Mouse (Mus musculus) embryo, embryonic 10 days (tissue): ENCODE measurements around the gene Krtap3-3.
"Not testable (repeated sequence)": the region's sequence is repeated elsewhere in the genome, so short reads cannot be mapped to it uniquely, and the experiment has no call there.

ENCODE experiments used
- DNase-seq: peaks from one replicate; pipeline ENCODE4 v3.0.0-alpha.2; 2015; ENCODE audit warnings: low spot score

Gene Krtap3-3

GRCm38 (mm10) chr11:99550765-99551164 is at the start of gene Krtap3-3:
Gene Krtap3-3 (minus strand): TSS chr11:99550865.
- no peak for DNase-seq

GRCm38 (mm10) chr11:99597742-99598141 is 47.1 kb upstream of the Krtap3-3 start, which contains the start of gene Krtap9-3:
Gene Krtap9-3 (minus strand): TSS chr11:99598105.
- not testable (repeated sequence) for DNase-seq

DNA sequence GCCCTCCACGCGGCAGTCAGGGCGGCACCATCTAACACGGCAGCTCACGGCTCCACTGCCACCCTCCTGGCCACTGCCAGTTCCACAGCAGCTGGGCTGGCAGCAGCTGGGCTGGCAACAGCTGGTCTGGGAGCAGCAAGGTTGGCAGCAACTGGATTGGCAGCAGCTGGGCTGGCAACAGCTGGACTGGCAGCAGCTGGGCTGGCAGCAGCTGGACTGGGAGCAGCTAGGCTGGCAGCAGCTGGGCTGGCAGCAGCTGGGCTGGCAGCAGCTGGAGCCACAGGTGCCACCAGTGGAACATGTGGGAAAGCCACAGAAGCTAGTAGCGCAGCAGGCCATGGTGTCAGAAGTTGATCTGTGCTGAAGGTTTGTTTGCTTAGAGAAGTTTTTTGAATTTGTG is 40.3 kb upstream of the Krtap3-3 start, which contains the start of gene Krtap1-3:
Krtap1-3 (minus strand) TSS at position 359 of the 400 bp plus-strand sequence.
- no peak for DNase-seq

DNA sequence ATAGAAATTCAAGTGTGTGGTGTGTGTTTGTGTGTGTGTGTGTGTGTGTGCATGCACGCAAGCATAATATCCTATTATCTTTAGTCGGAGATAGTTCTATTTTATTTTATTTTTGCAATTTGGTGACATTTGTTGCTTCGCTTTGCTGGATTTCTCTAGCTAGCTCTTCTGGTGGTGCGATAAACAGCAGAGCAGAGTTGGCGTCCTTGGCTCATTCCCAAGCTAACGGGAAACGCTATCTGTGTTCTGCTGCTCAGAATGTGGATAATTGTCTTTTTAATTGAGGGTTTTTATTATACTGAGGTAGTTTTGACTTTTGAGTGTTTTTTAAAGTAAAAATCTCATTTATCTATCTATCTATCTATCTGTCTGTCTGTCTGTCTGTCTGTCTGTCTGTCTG is 34.4 kb upstream of the Krtap3-3 start:
- DNase-seq, result no peak

DNA sequence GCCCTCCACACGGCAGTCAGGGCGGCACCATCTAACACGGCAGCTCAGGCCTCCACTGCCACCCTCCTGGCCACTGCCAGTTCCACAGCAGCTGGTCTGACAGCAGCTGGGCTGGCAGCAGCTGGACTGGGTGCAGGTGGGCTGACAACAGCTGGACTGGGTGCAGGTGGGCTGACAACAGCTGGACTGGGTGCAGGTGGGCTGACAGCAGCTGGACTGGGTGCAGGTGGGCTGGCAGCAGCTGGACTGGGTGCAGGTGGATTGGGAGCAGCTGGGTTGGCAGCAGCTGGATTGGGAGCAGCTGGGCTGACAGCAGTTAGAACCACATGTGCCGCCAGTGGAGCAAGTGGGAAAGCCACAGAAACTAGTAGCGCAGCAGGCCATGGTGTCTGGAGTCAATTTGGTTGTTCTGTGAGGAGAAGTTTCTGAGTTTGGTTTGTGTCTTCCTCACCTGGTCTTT is 32.6 kb upstream of the Krtap3-3 start, which contains the start of gene Krtap1-4:
Krtap1-4 (minus strand) TSS at position 410 of the 460 bp plus-strand sequence.
- no peak for DNase-seq

DNA sequence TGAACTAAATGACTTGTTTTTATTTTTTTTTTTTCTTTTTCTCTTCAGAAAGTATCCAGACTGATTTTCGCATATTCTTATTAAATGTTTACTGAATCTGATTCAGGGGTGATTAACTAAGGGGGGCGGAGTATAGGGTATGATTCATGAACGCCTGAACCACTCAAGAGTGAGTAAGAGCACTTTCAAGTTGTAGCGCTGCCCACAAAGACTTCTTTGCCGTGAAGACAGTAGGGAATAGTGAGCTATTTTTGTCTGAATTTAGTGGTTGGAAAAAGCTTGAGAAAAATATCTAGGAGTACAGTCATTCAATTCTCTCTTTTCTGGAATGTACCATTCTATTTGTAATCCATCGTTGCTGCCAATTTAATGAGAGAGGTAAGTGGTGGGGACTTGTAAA is 30.9 kb upstream of the Krtap3-3 start:
- no peak for DNase-seq

DNA sequence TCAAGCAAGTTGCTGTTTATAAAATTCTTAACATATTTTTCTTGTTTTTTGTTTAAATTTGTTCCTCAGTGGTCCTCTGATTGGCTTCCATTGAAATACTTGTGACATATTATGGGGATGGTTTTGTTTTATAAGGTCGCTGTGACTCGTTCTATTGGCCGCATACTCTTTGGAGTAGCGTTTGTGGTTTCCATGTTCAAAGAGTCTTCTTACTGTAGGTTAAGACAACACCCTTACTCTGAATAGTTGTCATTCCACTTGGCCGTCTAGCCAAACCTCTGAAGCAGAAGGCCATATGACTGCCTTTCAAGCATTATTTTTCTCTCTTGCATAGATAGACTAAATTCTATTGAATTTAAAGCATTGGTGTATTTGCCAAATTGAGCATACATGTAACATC is 30.4 kb upstream of the Krtap3-3 start:
- no peak for DNase-seq

DNA sequence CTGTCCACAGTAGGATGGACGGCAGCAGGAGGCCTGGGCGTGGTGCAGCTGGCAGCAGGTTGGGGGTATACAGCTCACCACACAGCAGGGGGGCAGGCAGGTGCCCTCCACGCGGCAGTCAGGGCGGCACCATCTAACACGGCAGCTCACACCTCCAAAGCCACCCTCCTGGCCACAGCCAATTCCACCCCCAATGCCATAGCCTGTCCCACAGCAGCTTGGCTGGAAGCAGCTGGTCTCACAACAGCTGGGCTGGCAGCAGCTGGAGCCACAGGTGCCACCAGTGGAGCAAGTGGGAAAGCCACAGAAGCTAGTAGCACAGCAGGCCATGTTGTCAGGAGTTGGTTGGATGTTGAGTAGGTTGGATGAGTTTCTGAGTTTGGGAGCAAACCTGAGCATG is 30.0 kb upstream of the Krtap3-3 start, which contains the start of gene Krtap1-5:
Krtap1-5 (minus strand) TSS at position 381 of the 400 bp plus-strand sequence.
- DNase-seq, result no peak

DNA sequence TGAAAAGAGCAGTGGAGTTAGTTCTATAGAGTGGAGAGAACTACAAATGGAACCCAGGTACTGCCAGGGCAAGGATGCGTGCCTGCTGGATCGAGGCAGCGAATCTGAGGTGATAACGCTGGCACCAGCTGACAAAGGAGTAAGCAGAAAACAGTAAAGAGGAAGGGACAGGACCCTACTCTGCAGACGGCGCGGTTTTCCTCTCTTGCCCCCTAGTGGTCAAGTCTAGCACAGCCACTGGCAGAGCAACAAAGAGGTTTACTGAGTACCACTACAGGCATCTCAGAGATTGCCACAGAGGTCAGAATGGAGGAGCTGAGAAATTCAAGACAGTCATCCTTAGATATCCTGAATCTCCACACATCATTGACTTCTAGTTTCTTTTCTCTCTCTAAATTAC is 23.4 kb upstream of the Krtap3-3 start:
- DNase-seq, result peak; percentile 89

DNA sequence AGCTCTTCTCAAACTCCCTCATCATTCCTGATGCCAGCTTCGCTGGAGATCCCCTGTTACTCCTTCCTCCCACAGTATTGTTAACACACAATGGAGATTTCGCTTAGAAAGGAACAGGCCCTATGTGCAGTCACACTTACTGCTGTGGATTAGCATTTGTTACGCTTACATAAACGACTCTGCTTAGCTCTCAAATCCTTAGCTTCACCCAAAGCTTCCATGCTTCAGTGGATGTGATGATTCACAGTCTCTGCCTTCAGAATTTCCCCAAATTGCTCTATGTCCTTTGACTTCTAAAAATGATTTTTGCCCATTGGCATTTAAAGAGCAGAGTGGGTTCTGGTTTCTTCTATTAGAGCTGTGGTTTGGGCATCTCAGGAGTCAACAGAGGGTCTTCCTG is 22.5 kb upstream of the Krtap3-3 start:
- DNase-seq, result no peak

- DNase-seq, result no peak
Observed at GRCm38 (mm10) chr11:99566530-99566929, 15.9 kb upstream of the Krtap3-3 start, which contains the start of gene Krtap3-1. Gene Krtap3-1 (minus strand): TSS chr11:99566630.

- no peak for DNase-seq
Observed at GRCm38 (mm10) chr11:99562580-99562979, 11.9 kb upstream of the Krtap3-3 start.

DNA sequence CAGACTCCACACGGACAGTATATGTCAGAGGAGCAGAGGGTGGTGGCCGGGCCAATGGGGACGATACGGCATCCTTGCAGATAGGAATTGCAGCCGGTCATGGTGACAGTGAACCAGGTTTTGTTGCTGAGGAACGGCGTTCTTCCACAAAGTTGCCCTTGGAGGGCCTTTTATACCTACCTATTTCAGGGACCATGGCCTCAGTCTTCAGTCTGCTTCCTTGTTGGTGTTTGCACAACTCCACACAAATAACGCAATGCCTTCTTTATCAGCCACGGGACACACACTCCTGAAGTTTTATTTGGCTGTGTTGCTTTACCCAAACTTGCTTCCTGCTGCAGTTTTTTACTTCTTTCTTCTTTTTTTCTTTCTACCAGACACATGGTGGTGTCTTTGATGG is 8.7 kb upstream of the Krtap3-3 start, which contains the start of gene Gm11939:
Gm11939 (minus strand) TSS at position 101 of the 400 bp plus-strand sequence.
- DNase-seq, result no peak

DNA sequence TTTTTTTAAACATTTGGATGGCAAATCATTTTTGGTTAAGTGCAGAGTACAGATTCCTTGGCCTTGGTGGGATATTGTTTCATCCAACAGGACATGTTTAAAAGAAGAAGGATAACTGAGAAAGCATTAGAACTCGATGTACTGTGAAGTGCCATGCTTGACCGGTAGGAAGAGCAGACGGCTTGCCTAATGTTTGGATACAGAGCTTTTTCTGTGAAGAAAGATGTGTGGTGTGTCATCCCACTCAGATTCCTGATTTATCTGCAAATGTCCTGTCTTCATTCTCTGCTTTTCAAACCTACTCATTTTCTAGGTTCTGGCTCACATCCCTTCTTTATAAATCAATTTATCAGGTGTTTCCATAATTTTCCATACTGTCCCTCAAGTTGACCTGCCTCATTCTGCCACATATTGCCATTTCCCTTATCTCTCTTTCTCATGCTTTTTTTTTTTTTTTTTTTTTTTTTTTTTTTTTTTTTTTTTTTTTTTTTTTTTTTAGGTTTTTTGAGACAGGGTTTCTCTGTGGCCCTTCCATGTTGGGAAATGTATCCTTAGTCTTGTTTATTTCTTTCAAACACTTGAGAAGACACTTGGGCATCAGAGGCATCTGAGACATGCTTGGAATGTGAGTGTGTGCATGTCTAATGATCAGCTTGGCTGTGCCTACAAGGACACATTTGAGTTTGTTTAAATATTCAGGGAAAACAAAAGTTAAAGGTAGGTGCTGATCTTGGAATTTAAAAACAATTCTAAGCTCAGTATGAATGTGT is 7.5 kb upstream of the Krtap3-3 start:
- DNase-seq, result no peak

GRCm38 (mm10) chr11:99556753-99557152 is 6.1 kb upstream of the Krtap3-3 start, which contains the start of gene Krtap3-2:
Gene Krtap3-2 (minus strand): TSS chr11:99556853.
- no peak for DNase-seq

DNA sequence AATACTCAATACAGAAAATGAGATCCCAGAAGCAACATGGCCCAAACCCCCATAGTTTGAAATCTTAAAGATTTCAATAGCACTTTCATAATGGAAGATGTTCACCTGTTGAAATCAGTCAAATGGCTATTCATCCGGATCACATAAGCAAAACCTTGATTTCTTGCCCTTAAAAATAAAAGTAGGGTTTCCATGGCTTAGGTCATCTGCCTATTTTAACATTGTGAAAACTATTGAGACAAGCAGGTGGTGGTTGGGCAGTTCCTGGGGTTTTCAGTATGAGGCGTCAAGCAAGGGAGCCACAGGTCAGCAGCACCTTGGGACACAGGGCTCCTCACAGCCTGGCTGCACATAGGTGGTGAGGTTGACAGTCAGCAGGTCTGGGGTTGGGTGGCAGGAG is 5.5 kb upstream of the Krtap3-3 start:
- no peak for DNase-seq

DNA sequence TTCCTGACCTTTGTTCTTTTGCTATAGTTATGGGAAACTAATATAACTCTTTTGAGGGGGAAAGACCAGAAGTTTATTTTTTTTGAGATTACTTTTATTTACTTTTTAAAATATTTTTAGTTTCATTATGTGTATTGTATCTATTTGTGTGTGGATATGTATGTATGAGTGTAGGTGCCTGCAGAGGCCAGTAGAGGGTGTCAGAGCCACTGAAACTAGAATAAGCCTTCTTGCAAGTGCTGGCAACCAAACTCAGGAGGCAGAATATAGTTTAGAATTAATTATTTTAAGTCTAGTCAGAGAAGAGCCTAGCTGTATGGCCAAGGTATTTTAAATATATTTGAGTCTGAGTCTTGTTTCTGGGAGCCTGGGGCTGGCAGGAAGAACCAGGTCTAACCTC is 2.8 kb downstream of the Krtap3-3 start:
- no peak for DNase-seq

GRCm38 (mm10) chr11:99539721-99540120 is 10.9 kb downstream of the Krtap3-3 start:
- no peak for DNase-seq

- DNase-seq, result no peak
Observed at GRCm38 (mm10) chr11:99521288-99521860, 29.3 kb downstream of the Krtap3-3 start, which contains the start of gene Krt39. Gene Krt39 (minus strand): TSS chr11:99521338.

DNA sequence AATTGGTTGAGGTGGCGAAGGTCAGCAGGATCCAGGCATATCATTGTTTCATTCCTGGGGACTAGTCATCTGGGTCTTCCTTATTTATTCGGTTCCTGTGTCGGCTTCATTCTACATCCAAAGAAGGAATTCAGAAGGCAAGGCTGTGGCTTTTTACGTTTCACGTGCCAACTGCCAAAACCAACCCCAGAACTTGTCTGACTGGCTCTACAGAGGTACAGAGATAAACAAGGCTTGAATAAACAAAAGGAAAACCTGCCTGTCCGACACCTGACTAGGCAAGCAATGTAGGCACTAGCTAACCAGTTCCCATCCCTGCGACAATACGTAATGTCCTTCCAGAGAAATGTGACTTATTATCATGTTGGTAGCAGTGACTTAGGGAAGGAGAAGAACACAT is 36.6 kb downstream of the Krtap3-3 start:
- no peak for DNase-seq
